Mouse (Mus musculus): Measurements from ENCODE around the gene Gfm2.

Gfm2 gene

DNA sequence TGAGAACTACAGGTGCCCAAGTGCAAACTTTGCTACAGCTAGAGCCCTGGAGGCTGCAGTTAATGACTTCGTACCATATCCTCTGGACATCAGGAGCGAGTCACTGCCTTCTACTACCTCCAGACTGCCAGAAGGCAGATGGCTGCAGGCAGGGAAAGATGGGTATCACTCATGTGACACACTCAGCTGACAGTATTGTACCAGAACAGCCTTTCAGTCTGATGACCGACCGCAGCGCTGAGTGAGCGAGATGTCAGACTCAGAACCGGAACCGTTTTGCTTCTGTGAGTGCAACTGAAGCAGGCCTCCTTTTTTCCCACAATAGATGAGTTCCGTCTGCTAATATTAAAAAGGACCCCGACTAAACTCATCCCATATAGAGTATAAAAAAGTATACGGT lies 54.9 kb downstream of the Gfm2 start:
- DNase-seq: peak; percentile 74

DNA sequence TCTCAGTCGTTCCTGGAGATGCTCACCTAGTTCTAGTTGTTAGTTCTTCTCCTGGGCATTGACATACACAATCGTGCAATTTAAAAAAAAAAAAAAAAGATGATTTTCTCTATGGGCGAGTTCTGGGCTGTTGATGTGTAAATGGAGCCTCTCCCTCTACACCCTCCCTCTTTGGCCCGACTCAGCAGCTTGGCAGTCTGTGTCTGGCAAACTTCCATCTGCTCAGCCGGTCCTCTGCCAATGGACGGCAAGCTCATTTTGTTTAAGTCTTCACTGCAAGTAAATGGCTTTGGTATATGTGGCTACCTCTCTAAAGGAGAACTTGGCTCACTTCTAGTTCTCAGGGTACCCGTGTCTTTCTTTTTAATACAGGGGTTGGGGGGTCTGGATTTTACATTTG lies 55.7 kb downstream of the Gfm2 start:
- DNase-seq: peak; percentile 83

DNA sequence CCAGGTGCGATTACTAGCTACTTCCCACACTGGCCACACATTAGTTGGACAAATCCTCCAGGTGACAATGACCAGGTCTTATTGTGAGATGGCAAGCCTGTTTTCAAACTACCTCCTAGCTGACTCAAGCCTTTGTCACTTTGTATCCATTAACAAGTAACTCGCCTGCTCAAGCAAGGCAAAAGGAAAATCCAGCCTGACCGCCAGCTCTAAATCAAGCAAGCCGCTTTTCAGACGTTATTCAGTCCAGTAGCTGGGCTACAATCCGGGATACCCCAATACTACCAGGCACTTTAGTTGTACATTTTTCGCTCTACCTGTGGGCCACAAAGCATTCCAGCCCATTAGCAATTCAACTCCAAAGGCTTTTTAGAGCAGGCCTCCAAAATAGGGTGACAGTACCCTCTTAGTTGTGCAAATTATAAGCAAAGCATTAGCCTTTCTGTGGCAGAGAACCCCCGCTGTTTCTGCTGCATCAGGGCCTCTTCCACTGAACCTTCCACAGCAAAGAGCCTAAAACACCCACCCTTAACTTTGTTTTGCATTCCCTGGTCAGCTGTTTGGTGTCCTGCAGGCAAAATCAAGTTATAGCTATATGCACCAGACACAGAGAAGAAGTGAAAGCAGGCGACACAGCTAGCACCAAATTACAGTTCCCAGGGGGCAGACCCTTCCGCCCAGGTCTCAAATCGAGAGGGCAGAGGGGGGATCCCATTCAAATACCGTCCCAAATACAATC lies 58.6 kb downstream of the Gfm2 start:
- no peak for DNase-seq

DNA sequence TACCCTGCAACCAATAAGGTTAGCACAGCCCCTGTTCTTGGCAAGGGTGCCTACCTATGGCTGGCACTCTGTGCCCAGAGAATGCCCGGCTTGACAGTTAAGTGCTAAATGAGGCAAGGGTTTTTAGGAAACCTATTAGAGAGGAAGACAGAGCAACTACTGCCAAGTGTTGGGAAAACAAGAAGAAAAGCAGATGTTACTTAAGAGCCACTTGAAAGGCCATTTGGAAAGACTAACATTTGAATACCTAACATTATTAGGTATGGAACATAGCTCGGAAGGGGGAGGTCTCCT lies 59.1 kb downstream of the Gfm2 start:
- no peak for DNase-seq

DNA sequence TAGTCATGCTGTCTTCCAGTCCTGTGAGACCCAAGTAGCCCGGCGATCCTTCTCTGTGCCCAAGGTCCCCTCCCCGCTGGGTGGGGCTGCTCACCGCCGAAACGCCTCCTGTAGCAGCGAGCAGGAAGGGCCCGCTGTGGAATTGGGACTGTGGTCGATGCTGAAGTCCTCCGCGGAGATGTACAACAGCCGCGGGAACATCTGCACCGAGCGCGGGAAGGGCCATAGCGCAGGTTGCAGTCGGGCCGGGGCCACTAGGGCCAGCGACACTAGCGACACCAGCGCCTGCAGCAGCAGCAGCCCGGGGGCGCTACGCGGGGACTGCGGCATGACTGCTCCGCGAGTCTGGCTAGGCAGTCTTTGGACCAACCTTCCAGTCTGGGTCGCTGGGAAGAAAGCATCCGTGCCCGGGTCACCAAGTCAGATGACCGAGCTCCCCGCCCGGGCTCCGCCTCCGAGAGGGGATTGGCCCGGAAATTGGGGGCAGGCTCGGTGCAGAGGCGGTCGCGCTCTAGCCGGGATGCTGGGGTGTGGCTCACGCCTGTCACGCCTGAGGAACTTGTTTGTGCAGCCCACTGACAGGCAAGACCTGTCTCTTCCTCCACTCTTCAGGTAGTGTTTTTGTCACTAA lies 60.3 kb downstream of the Gfm2 start, which contains the start of gene Hexb:
Gene Hexb, minus strand, starts transcription at position 426 of the 631 bp plus-strand sequence.
- peak; percentile 94 for DNase-seq

DNA sequence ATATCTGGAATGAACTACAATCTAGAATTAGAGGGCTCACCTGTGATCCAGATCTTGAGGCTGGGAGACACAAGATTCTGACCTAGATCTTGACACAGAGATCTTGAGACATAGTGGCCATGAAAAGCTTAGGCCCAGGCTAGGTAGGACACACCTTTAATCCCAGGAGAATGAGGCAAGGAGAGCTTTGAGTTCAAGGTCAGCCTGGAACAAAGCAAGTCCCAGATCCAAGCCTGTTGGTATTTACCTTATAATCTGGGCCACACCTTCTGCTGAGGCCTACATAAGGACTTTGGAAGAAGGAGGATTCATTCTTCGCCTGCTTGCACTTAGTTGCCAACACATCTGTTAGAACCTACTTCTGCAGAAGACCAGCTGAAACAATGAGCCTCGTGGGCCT lies 61.4 kb downstream of the Gfm2 start:
- no peak for DNase-seq

DNA sequence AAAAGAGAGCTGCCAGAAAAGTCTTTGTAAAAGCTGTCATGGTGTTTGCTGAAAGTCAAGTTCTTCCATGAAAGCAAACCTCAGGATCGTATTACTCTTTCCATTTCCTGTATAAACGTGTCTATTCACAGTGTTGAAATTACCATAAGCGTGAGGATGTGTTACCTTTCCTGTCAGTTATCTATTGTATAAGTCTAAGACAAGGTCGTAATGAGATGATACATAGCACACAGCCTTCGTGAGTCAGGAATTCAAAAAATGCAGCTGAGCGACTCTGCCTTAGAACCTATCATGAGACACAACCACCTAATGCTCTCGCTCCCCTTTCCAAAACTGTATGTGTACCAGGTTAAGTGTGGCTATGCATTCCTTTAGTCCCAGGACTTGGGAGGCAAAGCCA lies 63.3 kb downstream of the Gfm2 start:
- no peak for DNase-seq

DNA sequence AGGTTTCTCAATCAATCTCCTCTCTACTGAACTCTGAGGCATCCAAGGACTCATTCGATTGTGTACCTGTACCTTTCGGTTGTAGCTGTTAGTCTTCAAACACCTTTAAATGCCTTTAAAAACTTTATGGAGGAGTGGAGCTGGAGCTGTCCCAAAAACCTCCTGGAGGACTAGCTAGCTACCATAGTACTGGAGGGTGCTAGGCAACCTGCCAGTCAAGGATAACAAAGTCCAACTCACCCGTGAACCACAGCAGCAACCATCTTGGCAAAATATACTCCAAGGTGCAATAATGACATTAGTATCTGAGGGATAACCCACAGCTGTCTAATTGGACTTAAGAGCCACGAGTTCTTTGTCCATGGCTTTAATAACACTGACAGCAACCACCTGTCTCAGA lies 64.2 kb downstream of the Gfm2 start:
- DNase-seq: no peak

DNA sequence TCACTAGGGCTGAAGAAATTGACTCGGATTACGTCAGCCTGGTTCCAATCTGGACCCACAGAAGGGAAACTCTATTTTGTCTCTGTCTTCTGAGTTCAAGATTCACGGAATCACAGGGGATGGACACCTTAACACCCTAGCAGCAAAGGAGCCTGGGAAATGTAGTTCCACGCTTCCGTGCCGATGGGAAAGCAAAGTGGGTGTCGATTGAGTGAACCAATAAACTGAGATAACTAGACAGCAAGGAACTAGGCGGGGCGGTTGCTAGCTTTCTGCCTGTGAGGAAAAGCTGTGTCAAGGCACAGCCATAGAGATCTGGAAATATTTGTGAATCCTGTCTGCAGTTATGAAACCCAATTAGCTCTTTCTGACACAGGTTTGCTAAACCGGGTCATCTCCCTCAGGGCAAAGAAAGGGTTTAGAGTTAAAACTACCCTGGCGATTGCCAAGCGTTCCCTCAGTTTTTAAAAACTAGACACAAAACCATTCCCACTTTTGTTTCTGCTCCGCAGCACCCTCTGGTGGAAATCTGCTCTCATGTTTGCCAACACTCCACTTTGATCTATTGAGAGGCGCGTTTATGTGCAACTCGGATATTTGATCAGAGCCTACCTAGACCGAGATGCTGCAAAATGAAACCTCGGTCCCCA lies 67.4 kb downstream of the Gfm2 start:
- DNase-seq: peak; percentile 93

DNA sequence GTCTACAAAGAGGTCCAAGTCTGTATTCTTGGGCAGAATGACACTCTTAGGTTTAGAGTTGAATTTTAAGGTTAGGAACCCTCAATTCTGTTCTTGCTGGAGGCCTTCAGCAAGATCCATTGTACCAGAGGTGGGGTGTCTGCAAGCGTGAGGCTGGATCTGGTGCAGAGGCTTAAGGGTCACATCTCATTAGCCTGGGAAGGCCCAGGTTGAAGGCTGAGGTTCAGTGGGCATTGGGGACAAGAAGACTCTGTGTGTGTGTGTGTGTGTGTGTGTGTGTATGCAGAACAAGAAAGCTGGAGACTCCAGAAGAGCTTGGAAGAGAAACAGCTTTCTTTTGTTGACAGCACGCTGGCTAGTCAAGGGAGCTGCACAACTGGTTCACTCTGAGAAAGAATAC lies 68.3 kb downstream of the Gfm2 start:
- no peak for DNase-seq

DNA sequence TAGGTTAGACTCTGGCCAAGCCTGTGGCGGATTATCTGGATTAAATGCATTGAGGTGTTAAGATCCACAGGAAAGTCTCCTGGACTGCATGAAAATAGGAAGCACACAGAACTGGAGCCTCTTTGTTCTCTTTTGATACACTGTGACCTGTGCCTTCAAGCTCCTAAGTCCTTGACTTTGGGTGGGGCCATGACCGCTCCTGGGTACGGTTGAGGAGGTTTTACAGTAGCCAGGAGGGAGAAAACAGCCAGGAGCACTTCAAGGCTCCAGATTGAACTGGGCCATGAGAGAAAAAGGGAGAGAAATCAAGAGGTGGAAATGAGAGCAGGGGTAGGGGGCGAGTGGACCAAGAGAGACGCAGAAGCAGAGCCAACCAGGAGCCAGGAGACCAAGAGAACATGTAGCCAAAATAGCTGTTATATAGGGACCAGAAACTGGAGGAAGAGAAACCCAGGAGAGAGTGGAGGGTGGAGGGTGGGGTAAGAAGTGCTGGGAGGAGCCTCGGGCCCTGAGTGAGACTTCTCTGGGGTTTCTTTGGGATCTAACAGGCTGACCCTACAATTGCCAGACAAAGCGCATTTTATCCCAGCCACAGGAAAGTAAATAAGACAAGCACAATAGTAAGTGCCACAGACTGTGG lies 69.9 kb downstream of the Gfm2 start:
- DNase-seq: no peak

DNA sequence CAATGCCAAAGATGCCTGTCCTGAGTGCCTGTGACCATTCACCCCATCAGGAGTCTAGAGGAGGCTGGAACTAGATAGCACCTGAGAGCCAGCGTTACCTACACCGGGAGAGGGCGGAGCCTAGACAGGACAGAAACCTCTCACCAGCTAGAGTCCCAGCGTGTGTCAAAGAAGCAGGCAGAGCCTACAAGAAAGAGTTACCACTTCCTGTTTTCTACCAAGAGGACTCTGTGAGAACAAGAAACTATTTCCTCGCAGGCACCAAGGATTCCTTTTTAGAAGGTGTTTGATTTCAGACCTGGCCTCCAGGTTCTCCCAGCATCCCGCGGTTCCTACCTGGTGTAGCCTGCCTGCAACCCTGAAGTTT lies 70.4 kb downstream of the Gfm2 start:
- DNase-seq: no peak

DNA sequence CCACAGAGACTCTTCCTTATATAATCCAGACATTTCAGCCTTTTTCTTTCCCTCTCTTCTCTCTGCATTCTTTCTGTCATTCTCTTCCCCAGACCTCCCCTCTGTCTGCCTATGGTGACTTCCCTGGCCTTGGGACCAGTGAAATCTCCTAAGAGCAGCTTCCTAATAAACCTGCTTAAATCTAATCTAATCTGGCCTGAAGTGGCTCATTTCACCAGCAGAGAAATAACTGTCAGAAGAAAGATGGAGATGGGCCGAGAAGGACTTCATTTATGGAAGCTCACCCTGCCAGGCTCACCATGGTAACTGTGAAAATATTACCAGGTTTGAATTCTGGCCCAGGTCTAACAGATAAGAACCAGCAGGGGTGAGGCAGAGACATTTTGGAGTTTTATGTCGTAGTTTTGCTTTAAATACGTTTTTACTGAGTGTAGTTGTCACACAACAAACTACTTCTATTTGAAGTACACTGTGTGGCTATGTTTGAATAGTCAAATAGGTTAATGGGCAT lies 70.8 kb downstream of the Gfm2 start:
- DNase-seq: no peak

DNA sequence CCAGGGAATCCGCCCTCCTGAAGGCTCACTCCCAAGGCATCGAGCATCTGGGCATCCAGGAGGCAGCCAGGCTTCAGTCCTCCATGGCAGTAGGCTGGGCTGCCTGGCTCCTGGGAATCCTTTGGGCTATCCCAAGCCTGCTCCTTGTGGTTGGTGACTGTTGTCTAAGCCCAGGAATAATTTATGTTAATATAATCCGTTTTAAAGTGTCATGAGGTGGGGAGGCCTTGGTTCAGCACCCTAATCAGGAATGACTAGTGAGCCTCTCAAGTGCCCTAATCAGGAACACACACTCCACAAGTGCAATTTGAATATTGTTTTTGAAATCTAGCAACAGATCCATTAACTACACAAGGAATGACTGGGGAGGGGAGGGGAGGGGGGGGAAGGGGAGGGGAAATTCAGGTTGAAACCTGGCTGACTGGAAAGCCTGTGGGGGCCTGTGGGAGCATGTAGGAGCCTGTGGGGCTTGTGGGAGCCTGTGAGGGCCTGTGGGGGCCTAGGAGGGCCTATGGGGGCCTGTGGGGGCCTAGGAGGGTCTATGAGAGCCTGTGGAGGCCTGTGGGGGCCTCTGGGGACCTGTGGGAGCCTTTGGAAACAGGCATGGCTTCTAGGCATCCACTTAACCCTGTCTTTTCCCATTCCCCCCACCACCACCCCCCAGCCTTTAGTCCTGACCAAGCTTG lies 77.0 kb downstream of the Gfm2 start:
- no peak for DNase-seq

DNA sequence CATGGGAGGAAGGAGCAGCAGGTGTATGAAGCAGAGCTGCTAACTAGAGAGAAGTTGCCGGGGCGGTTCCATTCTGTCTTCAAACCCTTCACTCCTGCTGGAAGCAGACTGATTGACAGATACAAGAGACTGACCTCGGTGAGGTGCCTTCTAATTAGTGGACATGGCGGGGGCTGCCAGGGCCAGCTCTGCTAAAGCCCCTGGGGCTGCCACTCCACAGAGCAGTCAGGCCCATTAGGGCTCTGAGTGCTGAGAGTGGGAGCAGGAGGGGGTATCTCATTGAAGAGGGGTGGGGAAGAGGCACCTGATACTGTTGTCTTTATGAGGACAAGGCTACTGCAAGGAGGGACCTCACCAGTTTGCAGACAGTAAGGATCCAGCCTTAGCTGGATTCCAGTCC lies 77.8 kb downstream of the Gfm2 start:
- no peak for DNase-seq

DNA sequence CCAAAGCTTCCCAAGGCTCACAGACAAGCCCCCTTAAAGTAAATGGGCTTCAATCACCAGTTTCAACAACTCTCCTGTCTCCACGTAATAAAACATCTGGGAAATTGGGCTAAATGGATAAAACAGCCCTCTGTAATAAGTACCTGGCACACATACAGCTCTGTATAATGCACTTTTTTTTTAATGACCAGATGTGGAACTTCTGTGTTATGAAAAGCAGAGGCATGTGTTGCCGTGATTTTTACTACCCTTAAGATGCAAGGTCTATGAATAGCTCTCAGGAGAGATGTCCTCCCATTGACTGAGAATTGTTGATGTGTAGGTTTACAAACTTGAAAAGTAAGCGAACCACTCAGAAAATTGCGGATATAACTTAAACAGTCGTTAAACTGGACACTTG lies 78.5 kb downstream of the Gfm2 start:
- DNase-seq: no peak

DNA sequence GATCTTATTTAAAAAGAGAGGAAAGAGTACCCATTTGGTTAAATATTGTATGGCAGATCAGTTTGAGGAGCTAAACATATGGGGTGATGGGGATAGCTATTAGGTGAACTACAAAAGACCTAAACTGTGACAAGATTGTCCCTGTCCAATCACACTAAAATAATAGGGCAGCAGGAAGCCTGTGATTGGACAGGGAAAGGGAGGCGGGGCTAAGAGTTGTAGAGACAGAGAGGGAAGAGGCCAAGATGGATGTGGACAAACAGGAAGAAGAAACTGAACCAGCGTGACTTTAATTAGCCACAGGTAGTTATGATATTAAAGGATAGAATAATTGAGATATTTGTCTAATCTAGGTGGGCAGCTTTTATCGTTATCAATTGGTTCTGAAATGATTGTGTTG lies 82.3 kb downstream of the Gfm2 start:
- DNase-seq: no peak

DNA sequence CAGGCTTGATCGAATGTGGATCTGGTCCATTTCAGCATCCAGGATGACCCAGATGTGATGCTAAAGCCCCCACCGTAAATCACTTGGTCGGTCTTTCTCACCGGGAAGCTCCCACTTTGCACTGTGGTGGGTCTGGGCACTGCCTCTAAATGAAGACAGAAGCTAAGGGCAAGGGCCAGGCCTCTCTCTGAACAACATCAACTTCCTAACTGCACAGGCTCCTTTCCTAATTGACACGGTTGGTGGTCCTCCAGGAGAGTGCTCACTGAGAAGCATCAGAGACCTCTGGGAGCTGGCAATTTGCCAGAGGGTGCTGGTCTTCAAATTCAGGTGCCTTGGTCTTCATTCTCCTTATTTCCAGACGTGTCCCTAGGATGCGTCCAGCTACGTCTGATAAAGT lies 86.1 kb downstream of the Gfm2 start:
- DNase-seq: no peak

DNA sequence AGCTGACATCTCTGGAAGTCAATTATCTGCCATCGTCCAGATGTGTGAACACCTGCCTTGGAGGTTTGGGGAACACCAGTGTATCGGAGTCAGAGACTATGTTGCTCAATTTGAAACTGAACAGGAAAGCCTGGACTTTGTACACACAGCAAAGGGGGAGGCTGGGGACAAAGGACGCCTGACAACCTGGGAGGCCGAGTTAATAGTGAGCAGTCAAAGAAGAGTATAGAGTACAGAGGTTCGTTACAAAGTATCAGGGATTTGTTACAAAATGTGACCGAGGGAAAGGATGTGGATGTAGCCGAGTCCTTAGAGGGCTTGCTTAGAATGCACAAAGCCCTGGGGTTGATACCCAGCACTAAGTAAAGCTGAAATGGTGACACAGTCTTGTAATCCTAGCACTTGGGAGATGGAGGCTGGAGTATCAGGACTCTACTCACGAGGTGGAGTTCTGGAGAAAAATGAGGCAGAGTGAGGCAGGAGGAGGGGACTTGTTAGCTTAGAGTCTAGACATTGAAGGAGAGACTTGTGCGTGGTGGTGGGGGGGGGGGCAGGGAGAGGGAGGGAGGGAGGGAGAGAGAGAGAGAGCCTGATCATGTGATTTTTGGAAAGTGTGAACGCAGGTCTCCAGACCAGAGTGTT lies 86.7 kb downstream of the Gfm2 start:
- DNase-seq: no peak

DNA sequence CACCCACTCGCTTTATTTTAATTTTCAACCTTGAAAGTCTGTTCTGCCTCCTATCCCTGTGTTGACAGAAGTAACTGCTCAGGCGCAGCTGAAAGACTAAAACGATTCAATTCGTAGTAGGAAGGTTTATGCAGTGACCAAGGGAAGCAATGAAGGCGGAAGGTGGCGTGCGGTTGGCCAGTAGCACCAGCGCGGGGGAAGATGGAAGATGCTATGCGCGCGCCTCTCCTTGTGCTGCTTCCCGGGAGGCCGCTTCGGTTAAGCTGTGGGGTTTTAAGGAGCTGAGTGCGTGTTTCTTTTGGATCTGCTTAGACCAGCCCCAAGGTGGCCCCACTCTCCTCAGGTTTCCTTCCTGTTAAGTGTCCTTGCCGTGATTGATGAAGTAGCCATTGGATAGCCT lies 87.4 kb downstream of the Gfm2 start:
- no peak for DNase-seq

DNA sequence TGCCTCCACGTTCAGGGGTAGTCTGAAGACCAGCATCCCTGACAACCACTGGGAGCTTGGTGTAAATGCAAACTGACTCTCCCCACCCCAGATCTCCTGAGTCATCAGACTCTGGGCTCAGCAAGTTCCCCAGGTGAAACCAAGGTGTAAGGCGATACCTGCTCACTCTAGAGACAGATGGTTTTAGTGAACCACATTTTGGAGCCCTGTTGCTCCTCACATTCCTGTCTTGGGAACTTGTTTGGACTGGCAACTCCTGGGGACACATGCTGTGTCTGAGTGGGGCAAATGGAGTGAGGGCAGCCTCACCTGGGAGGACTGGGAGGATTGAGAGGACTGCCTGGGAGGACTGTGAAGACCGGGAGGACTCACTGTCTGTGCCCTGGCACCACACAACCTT lies 90.1 kb downstream of the Gfm2 start:
- no peak for DNase-seq

DNA sequence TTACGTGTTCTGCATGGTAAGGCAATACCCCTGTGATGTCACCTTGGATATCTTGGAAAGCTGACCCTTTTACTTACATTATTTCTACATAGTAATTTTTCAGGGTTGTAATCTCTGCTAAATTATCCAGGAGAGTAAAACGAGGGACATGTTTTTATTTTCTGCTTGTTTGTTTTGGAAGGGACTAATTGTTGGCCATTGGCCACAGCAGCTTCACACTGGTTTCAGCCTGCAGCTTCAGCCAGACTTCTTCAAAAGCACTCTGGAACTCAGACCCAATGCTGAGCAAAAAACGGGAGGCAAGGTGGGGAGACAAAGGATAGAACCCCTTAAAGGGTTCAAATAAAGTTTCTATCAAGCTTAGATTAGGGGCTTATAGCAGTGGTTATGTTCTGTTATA lies 92.4 kb downstream of the Gfm2 start:
- no peak for DNase-seq
